Mouse (Mus musculus): Measurements from ENCODE around the gene Cacna2d1. TPM values are rescaled to one million over a fixed set of nuclear protein-coding genes. Genes with fewer than 3 reads are reported as not detected.

Cacna2d1 gene
- polyA plus RNA-seq, 1 experiment: 27.2 TPM

DNA sequence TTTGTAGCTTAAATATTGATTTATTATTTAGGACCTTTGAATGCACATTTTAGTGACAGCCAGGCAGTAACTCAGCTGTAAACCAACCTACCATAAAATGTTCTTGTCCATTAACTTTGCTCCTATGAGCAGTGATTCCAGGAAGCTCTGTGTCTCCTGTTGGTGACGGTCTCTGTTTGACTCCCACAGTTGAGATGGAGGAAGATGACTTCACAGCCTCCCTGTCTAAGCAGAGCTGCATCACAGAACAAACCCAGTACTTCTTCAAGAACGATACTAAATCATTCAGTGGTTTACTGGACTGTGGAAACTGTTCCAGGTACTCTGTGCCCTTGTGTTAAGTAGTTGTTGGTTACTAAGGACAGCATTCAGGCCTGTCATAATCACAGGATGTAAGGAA, 427.6 kb downstream of the Cacna2d1 start:
- Histone ChIP-seq H3K27me3 (ENCODE audit: control insufficient read depth, insufficient read depth, insufficient read length) (no peaks in the 10 kb centered on the region), H3K79me2 (ENCODE audit: control insufficient read depth, insufficient read depth) (no peaks in the 10 kb centered on the region), H3K36me3 (ENCODE audit: control insufficient read depth, insufficient read depth) (peaks cover 42% of the 10 kb centered on the region), H3K4me2 (ENCODE audit: low read depth) (no peak overlapping the region), H3K4me3 (no peak overlapping the region), H3ac (ENCODE audit: control insufficient read depth, insufficient read length) (no peak overlapping the region)
- no peak for TF ChIP-seq REST (IDR thresholded peaks at IDR 0.05; ENCODE audit: insufficient read depth, insufficient read length)
- no peak for TF ChIP-seq USF1 (IDR thresholded peaks at IDR 0.05; ENCODE audit: low read depth)
- TF ChIP-seq SRF (IDR thresholded peaks at IDR 0.05; ENCODE audit: control insufficient read depth, insufficient read length, low read depth): no peak
- no peak for TF ChIP-seq POLR2A (IDR thresholded peaks at IDR 0.05; ENCODE audit: insufficient read length, low read depth)
- no peak for TF ChIP-seq TCF12 (IDR thresholded peaks at IDR 0.05; ENCODE audit: insufficient read depth, poor library complexity, severe bottlenecking)
- no peak for TF ChIP-seq E2F4 (IDR thresholded peaks at IDR 0.05; ENCODE audit: insufficient read depth)
- no peak for TF ChIP-seq POLR2AphosphoS2 (IDR thresholded peaks at IDR 0.05; ENCODE audit: insufficient read length, low read depth)
- no peak for TF ChIP-seq MYOD1 (IDR thresholded peaks at IDR 0.05; ENCODE audit: control insufficient read depth in 1 of 3, insufficient read length in 2 of 3, low read depth in 2 of 3)
- TF ChIP-seq MYOG (IDR thresholded peaks at IDR 0.05; ENCODE audit: control insufficient read depth in 1 of 3, insufficient read depth in 1 of 3, insufficient read length in 2 of 3, low read depth in 2 of 3): no peak
- TF ChIP-seq TCF3 (IDR thresholded peaks at IDR 0.05; ENCODE audit: insufficient read length, low read depth): no peak
- TF ChIP-seq CEBPB (IDR thresholded peaks at IDR 0.05; ENCODE audit: insufficient read depth, poor library complexity, severe bottlenecking): no peak
- no peak for TF ChIP-seq MAX (IDR thresholded peaks at IDR 0.05; ENCODE audit: low read depth)

GRCm38 (mm10) chr5:16363171-16363570, 428.7 kb downstream of the Cacna2d1 start:
- H3ac ChIP-seq (ENCODE audit: control insufficient read depth, insufficient read length): no peak overlapping the region
- no peaks in the 10 kb centered on the region for H3K79me2 ChIP-seq (ENCODE audit: control insufficient read depth, insufficient read depth)
- TF ChIP-seq REST (IDR thresholded peaks at IDR 0.05; ENCODE audit: insufficient read depth, insufficient read length) (no peak), TCF12 (IDR thresholded peaks at IDR 0.05; ENCODE audit: insufficient read depth, poor library complexity, severe bottlenecking) (no peak), MYOG (IDR thresholded peaks at IDR 0.05; ENCODE audit: control insufficient read depth in 1 of 3, insufficient read depth in 1 of 3, insufficient read length in 2 of 3, low read depth in 2 of 3) (no peak), CEBPB (IDR thresholded peaks at IDR 0.05; ENCODE audit: insufficient read depth, poor library complexity, severe bottlenecking) (no peak), E2F4 (IDR thresholded peaks at IDR 0.05; ENCODE audit: insufficient read depth) (no peak), POLR2A (IDR thresholded peaks at IDR 0.05; ENCODE audit: insufficient read length, low read depth) (no peak), POLR2AphosphoS2 (IDR thresholded peaks at IDR 0.05; ENCODE audit: insufficient read length, low read depth) (no peak)
- H3K4me3 ChIP-seq: no peak overlapping the region
- peaks cover 34% of the 10 kb centered on the region for H3K36me3 ChIP-seq (ENCODE audit: control insufficient read depth, insufficient read depth)
- no peak overlapping the region for H3K4me2 ChIP-seq (ENCODE audit: low read depth)
- H3K27me3 ChIP-seq (ENCODE audit: control insufficient read depth, insufficient read depth, insufficient read length): no peaks in the 10 kb centered on the region

- H3K36me3 ChIP-seq (ENCODE audit: control insufficient read depth, insufficient read depth): peaks cover 13% of the 10 kb centered on the region
- TF ChIP-seq TCF12 (IDR thresholded peaks at IDR 0.05; ENCODE audit: insufficient read depth, poor library complexity, severe bottlenecking): no peak
- no peak overlapping the region for H3K4me2 ChIP-seq (ENCODE audit: low read depth)
- no peaks in the 10 kb centered on the region for H3K27me3 ChIP-seq (ENCODE audit: control insufficient read depth, insufficient read depth, insufficient read length)
- H3K4me3 ChIP-seq: no peak overlapping the region
- no peaks in the 10 kb centered on the region for H3K79me2 ChIP-seq (ENCODE audit: control insufficient read depth, insufficient read depth)
- no peak overlapping the region for H3ac ChIP-seq (ENCODE audit: control insufficient read depth, insufficient read length)
Measured at GRCm38 (mm10) chr5:16370706-16371105, 436.2 kb downstream of the Cacna2d1 start.

DNA sequence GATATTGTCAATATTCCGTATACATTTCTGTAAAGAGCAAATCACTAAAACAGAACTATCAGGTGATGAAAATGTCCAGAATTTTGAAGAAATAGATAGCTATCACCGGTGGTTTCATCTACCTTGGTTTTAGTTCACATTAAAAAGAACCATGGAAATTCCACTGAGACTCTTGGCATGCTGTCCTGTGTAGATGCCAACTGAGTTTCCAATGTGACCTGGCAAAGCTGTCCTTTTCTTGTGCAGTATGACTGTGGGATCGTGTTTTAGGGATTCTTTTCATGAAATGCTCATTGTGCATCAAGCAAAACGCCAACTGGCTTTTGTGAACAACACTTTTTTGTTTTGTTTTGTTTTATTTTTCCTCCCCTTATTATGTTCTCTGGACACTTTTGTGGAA, 439.5 kb downstream of the Cacna2d1 start:
- H3K4me3 ChIP-seq: no peak overlapping the region
- H3K36me3 ChIP-seq (ENCODE audit: control insufficient read depth, insufficient read depth): peaks cover 10% of the 10 kb centered on the region
- no peak for TF ChIP-seq SRF (IDR thresholded peaks at IDR 0.05; ENCODE audit: control insufficient read depth, insufficient read length, low read depth)
- no peak for TF ChIP-seq MYOD1 (IDR thresholded peaks at IDR 0.05; ENCODE audit: control insufficient read depth in 1 of 3, insufficient read length in 2 of 3, low read depth in 2 of 3)
- no peak for TF ChIP-seq TCF12 (IDR thresholded peaks at IDR 0.05; ENCODE audit: insufficient read depth, poor library complexity, severe bottlenecking)
- TF ChIP-seq TCF3 (IDR thresholded peaks at IDR 0.05; ENCODE audit: insufficient read length, low read depth): no peak
- TF ChIP-seq CEBPB (IDR thresholded peaks at IDR 0.05; ENCODE audit: insufficient read depth, poor library complexity, severe bottlenecking): no peak
- TF ChIP-seq REST (IDR thresholded peaks at IDR 0.05; ENCODE audit: insufficient read depth, insufficient read length): no peak
- TF ChIP-seq POLR2A (IDR thresholded peaks at IDR 0.05; ENCODE audit: insufficient read length, low read depth): no peak
- TF ChIP-seq MYOG (IDR thresholded peaks at IDR 0.05; ENCODE audit: control insufficient read depth in 1 of 3, insufficient read depth in 1 of 3, insufficient read length in 2 of 3, low read depth in 2 of 3): no peak
- no peak for TF ChIP-seq USF1 (IDR thresholded peaks at IDR 0.05; ENCODE audit: low read depth)
- no peak for TF ChIP-seq MAX (IDR thresholded peaks at IDR 0.05; ENCODE audit: low read depth)
- no peak for TF ChIP-seq POLR2AphosphoS2 (IDR thresholded peaks at IDR 0.05; ENCODE audit: insufficient read length, low read depth)
- no peak for TF ChIP-seq E2F4 (IDR thresholded peaks at IDR 0.05; ENCODE audit: insufficient read depth)
- no peak overlapping the region for H3ac ChIP-seq (ENCODE audit: control insufficient read depth, insufficient read length)
- no peaks in the 10 kb centered on the region for H3K27me3 ChIP-seq (ENCODE audit: control insufficient read depth, insufficient read depth, insufficient read length)
- no peaks in the 10 kb centered on the region for H3K79me2 ChIP-seq (ENCODE audit: control insufficient read depth, insufficient read depth)
- no peak overlapping the region for H3K4me2 ChIP-seq (ENCODE audit: low read depth)

DNA sequence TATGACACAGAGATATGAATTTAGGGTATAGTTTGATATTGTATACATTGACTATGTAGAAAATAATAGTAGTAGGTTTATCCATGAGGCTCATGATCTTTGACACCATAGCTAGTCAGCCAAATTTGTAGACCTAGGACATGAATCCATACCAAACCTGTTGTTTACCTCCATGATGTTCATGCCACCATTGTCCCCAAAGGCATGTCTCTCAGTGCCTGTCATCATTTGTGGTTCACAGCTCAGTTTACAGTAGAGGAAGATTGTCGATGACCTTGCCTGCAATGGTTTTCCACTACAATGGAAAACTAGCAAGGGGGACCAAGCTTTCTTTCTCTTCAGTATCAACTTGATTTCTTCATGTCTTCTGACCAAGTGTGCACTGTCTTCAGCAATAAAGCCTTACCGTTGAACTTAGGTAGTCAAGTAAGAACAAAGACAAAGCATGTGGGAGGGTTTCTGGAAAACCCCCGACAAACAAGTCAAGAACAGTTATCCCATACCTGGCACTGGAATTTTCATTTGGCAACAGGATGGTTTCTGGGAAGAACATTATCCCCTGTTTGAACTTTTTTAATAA, 441.9 kb downstream of the Cacna2d1 start:
- Histone ChIP-seq H3ac (ENCODE audit: control insufficient read depth, insufficient read length) (no peak overlapping the region), H3K79me2 (ENCODE audit: control insufficient read depth, insufficient read depth) (no peaks in the 10 kb centered on the region), H3K4me3 (no peak overlapping the region), H3K4me2 (ENCODE audit: low read depth) (no peak overlapping the region), H3K36me3 (ENCODE audit: control insufficient read depth, insufficient read depth) (peaks cover 7% of the 10 kb centered on the region), H3K27me3 (ENCODE audit: control insufficient read depth, insufficient read depth, insufficient read length) (no peaks in the 10 kb centered on the region)
- TF ChIP-seq POLR2AphosphoS2 (IDR thresholded peaks at IDR 0.05; ENCODE audit: insufficient read length, low read depth): no peak
- no peak for TF ChIP-seq SRF (IDR thresholded peaks at IDR 0.05; ENCODE audit: control insufficient read depth, insufficient read length, low read depth)
- no peak for TF ChIP-seq USF1 (IDR thresholded peaks at IDR 0.05; ENCODE audit: low read depth)
- TF ChIP-seq CEBPB (IDR thresholded peaks at IDR 0.05; ENCODE audit: insufficient read depth, poor library complexity, severe bottlenecking): no peak
- no peak for TF ChIP-seq MAX (IDR thresholded peaks at IDR 0.05; ENCODE audit: low read depth)
- no peak for TF ChIP-seq MYOG (IDR thresholded peaks at IDR 0.05; ENCODE audit: control insufficient read depth in 1 of 3, insufficient read depth in 1 of 3, insufficient read length in 2 of 3, low read depth in 2 of 3)
- no peak for TF ChIP-seq TCF3 (IDR thresholded peaks at IDR 0.05; ENCODE audit: insufficient read length, low read depth)
- TF ChIP-seq MYOD1 (IDR thresholded peaks at IDR 0.05; ENCODE audit: control insufficient read depth in 1 of 3, insufficient read length in 2 of 3, low read depth in 2 of 3): no peak
- TF ChIP-seq REST (IDR thresholded peaks at IDR 0.05; ENCODE audit: insufficient read depth, insufficient read length): no peak
- TF ChIP-seq E2F4 (IDR thresholded peaks at IDR 0.05; ENCODE audit: insufficient read depth): no peak
- no peak for TF ChIP-seq TCF12 (IDR thresholded peaks at IDR 0.05; ENCODE audit: insufficient read depth, poor library complexity, severe bottlenecking)
- TF ChIP-seq POLR2A (IDR thresholded peaks at IDR 0.05; ENCODE audit: insufficient read length, low read depth): no peak
